Mouse (Mus musculus) spleen, postnatal 4 days (tissue): ENCODE measurements around the gene Dusp27.
A peak's percentile ranks its signal among the peaks of the same experiment; 100 is the strongest.
"Not testable (repeated sequence)": the region's sequence is repeated elsewhere in the genome, so short reads cannot be mapped to it uniquely, and the experiment has no call there.

Experiments used
- DNase-seq, 2 experiments: peaks; one replicate each; pipeline ENCODE4 v3.0.0; 2022; ENCODE audit warnings: low spot score in 2 of 2

Gene Dusp27

DNA sequence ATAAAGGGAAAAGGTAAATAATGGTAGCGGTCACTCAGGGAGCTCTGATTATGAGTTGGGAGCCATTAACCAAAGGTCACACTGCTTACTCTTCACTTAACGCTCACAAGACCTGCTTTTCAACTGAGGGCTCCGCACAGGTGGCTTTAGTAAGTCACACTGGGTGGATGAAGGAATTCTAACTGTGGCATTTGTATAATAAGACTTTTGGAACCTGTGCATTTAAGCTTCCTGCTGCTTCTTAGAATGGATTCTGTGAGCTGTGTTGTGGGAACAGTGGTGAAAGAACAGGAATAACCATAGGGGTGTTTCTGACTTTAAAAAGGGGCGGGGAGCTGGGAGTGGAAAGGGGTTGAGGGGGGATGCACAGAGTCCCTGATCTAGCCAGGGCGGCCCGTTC, 14.6 kb upstream of the Dusp27 start:
- DNase-seq, result no peak

DNA sequence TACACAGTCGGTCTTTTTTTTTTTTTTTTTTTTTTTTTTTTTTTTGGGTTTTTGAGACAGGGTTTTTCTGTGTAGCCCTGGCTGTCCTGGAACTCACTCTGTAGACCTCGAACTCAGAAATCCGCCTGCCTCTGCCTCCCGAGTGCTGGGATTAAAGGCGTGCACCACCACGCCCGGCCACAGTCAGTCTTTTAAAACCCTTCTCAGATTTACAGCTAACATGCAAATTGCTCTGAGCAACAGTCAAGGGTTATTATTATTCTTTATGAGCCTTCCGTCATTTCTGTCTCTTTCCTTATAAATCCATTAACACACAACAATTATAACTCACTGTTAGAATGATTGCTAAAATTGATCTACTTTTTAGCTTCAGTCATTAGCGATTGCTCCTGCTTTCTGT, 14.1 kb upstream of the Dusp27 start:
- DNase-seq, result not testable (repeated sequence)

DNA sequence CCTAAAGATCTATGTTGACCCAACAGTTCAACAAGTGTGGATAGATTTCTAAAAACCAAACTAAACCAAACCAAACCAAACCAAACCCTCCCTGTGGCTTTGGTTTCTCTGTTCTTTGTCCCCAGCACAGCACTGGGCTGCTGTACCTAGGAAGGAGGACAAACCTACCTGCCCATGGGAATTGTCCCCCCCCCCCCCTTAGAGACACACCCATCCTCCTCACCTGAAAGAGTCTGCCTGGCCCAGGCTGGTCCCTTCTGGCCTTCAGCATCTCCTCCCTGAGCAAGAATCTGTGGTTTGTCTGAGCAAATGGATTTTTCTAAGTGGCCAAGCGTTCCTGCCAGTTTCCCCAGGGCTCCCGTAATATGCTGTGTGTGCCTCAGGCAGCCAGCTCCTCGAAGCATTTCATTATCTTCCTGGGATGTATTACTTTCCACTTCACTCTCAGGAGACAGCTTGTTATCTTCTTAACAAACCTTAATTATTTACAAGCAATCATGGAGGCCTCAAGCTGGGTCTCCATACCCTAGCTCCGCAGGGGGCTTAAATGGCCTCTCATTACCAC, 12.0 kb upstream of the Dusp27 start:
- no peak for DNase-seq

DNA sequence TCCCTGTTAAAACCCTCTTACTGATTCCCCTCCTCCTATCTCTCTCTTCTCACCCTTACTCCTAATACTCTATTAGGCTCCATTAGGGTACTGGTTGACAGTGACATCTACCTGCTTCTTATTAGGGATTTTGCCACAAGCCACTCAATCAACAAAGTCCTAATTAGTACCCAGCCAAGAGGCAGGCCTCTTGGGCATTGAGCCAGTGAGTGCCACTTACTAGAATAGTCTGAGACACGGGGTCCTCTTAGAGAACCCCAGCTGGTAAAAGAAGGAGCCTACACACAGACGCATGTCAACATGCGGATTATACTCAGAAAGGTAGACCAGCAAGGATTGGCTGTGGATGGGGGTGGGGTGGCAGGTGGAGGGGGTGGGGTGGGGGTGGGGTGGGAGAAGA, 11.4 kb upstream of the Dusp27 start:
- DNase-seq, result no peak

DNA sequence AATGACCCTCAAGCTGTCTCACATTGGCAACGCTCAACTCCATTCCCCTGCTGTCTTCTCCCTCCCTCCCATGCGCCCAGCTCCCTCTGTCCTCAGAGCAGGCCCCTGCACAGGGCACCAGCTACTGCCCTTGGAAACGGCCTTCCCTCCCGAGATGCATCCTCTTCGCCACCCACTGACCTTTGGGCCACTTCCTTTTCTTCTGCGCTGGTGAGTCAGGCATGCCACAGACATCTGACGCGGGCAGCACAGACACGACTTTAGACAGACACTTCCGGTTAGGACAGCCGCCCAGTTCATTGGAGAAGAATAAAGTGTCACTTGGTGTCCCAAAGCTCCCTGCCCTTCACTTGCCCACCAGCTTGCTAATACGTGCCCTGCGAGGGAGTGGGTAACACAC, 10.4 kb upstream of the Dusp27 start:
- DNase-seq, result peak in 1 of 2 experiments; percentile 22

DNA sequence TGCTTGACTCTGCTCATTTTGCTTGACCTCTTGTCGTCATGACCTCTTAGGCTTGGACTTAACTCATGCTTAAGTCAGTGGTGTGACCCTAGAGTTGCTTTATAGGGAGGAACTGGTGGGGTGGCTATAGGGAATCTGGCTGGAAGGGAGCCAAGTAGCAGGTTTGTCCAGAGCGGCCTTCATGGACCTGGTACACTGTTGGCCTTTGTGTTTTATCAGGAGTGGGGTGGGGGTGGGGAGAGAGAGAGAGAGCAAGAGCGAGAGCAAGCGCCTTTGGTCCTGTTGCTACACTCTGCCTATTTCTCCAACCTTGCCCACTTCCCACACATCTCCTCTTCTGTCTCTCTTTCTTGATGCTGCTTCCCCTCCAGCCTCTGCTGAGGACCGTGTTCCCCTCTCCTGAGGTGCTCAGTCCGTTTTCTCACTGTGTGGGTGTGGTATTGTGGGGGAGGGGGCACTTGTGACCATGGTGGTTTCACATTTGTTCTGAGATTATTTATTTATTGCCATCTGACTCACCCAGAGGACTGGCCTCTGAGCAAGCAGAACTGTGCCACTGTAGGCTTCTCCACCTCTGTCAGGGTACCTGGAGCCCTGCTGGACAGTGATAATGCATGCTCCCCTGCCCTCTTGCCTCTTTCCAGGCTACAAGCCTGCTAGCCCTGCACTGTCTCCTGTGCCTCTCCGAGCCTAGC, 9.7 kb upstream of the Dusp27 start:
- no peak for DNase-seq

DNA sequence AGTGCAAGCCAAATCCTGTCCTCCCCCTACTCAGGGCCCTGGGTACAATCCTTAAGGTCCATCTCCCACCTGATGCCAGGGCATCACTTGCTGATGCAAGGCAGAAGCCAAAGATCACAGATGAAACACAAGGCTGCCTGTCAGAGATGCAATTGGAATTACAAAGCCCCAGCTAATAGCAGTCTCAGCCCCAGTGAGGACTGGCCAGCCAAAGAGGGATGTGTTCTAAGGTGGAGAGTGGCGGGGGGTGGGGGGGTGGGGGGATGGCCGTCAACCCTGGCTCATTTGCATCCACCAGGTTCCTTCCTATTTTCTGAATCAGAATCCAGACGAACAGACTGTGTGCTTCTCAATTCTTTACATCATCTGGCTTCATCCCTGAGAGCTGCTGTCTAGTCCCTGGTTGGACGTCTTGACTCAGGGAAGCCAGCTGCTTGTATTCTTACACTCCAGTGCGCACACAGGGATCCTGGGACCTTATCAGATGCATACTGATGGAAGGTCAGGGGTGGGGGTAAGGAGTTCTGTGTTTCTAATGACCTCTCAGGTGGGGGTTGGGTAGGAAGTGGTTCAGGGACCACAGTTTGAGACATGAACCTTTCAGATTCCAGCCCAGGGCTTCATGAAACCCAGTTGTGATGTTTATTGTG, 7.5 kb upstream of the Dusp27 start:
- no peak for DNase-seq

DNA sequence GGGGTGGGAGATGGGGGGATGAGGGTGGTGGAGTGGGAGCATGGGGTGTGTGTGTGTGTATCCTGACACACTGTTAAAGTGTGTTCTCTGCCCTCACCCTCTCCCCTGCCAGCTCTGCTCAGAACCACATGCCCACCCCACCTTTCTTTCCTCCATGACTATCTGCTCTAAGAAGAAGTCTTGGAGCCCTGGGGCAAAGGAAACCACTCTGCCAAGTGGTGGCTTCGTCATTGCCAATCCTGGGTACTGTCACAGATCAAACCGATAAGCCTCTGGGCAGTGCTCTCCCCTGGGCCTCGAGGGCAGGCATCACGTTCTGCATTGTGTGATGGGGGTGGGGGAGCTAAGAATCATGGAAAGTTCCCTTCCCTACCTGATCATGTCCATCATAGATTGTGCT, 4.6 kb upstream of the Dusp27 start:
- DNase-seq, result no peak

DNA sequence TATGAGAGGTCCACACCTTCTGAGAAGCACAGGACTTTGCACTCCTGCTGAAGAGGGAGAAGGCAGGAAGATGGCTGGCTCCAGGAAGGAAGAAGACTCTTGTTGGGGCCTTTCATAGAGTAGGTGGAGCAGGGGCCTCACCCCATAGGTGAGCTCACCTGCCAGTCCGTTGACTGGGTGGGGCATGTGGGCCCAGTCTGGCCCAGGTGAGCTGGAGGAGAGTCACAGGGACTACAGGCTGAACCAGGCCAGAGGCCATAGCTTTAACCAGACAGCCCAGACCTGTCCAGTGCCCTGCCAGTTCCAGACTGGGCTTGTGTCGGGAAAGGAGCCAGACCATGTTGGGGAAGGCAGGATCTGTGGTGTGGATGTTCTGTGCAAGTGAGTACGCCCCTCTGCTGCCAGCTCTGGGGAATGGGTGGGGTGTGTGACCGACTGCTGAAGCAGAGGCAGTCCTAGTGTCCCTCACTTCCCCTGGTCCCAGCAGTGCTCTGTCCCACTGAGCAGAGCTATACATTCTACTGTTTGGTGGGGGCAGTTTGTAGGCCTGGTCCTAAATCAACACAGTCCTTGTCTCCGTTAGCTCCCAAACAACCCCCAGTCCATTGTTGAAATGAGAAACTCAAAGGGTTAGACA, 2.6 kb upstream of the Dusp27 start, which contains the start of gene Gpa33:
Gene Gpa33 (plus strand): TSS at position 15 of the 637 bp plus-strand sequence.
- no peak for DNase-seq

DNA sequence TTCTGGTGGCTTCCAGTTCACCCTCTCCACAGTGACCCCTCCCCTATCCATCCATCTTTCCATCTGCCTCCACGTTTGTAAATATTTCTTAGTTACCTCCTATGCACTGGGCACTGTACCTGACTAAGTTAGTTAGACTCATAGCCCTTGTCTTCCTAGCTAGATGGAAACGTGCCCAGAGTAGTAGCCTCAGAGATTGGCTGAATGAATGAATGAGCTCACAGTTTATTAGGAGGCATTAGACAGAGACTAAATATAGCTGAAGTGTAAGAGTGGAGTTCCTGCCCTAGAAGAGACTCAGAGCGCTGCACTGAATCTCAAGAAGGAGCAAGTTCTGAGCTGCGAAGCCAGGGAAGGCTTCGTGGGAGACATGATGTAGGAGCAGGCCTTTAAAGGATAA, 829 bp upstream of the Dusp27 start:
- DNase-seq, result no peak

DNA sequence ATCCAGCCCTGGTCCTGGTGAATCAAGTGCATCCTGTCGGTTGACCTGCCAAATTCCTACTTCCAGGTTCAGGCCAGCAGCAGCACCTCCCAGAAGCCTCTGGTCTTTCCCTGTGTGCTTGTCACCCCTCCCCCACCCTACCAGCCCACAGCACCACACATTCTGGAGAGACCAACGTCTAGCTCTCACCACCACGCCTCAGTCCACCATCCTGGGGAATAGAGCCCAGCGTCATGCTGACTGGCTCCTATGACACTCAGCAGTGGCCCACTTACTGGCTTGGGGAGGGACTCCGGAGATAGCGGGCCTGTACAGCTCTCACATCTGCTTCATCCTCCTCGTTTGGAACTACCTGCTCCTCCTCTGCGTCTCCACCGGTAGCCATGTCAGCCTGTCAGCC, 927 bp downstream of the Dusp27 start:
- DNase-seq, result no peak

DNA sequence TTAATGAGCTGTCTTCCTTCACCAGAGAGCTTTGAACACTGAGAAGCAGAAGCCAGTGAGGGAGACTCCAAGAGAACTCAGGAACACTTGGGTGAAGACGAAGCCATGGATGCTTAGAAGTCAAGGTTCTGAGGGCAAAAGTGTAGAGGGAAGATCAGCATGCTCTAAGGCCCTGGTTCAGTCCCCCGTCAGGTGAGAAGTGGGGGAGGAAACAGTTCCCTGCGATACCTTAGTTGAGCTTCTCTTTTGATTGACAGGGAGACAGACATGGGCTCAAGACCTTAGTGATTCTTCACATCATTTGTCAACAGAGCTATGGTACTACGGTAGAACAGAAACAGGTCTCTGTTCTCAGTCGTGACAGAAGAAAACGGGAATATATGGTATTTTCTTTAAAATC, 1.4 kb downstream of the Dusp27 start:
- no peak for DNase-seq

DNA sequence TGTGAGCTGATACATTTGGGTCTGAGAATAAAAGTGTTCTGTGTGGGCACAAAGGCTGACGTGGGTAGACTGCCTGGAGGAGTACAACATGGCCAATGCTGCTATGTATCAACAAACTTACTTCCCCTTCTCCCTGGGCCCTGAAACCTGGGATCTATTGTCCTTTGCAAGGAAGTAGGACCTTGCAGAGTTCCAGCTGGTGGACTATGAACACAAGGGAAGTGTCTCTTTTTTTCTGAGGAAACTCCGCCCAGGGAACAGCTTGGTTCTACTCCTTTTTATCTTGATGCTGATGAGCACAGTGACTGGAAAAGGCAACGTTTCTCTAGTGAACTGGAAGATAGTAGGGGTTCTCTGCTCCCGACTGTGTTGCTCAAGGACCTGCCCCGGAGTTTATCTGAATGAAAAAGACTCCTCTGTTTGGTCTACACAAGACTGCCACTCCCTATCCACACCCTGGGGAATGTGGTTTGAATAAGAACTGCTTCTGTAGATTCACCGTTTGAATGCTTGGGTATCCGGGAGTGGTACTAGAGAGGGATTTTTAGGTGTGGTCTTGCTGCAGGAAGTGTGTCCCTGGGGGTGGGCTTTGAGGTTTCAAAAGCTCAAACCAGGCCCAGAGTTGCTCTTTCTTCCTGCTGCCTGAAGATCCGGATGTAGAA, 2.7 kb downstream of the Dusp27 start:
- no peak for DNase-seq

DNA sequence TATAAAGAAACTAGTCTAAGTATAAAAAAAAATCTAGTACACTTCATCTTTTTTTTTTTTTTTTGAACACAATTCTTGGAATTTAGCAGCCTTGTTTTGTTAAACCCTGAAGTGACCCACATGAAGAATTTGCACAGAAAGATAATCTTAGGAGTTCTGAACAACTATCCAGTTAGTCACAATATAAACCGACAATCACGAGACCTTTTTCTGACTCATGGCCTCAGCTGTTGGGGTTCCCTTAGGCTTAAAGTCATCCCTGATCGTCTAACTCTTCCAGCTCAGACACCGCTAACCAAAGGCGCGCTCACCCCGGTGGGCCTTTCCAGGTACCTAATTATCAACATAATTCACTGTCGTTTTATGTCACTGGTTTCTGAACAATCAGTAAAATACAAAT, 4.0 kb downstream of the Dusp27 start:
- DNase-seq, result no peak

DNA sequence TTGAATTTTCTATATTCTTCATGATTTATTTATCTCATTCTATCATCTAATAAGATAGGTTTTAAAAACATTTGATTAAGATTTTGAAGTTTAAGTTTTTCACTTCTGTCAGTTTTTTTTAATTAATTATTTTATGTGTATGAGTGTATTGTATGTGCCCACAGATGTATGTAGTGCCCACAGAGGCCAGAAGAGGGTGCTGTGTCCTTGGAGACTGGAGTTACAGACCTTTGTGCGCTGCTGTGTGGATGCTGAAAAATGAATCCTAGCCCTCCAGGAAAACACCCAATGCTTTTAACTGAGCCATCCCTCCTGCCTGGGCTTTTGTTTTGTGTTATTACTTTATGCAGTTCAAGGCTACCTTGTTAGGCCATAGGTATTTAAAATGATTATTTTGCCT, 4.7 kb downstream of the Dusp27 start:
- no peak for DNase-seq

DNA sequence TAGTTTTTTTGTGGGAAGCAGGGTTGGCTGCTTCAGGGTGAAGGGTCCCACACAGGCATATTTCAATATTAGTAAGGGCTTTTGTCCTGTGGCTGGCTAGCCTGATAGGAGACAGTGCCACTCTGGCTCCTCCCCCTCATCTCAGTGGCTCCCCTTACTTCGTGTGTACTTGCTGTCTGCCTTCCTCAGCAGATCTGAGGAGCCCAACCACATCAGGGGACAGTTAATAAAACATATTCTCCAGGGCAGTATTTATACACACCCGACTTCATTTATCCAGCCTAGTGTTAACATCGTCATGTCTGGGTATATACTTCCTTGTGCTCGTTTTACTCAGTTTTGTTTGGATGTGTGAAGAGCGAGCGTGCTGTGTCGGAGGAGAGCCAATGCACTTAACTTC, 5.6 kb downstream of the Dusp27 start:
- DNase-seq, result no peak

DNA sequence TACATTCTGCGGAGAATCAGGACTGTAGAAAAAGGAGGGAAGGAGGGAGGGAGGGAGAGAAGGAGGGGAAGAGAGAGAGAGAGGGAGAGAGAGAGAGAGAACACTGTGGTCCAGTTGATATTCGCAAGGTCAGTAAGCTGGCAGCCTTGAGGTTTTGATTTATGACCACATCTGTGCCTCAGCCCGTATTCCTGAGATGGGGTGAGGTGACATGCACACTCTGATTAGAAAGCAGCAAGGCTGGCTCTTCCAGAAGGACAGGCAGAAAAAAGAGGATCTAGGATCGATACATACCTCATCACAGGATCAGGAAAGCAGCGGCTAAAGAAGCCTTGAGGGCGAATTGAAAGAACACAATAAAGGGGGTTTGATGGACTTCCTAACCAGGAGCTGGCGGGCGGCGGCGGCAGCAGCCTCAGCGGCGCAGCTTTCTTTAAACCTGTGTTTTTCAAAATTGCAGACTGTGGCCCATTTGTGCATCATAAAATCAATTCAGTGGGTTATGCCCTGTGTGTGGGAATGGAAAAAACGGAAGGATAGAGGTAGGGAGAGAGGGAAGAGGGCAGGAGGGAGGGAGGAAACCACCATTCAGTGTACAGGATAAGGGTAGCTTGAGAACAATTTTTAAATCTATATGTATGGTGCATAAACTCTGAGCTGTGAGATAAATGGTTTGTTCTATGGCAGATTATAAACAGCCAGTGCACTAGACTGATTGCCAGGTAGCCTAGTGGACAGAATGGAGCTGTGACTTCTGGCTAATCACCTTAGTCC, 9.7 kb downstream of the Dusp27 start:
- no peak for DNase-seq

DNA sequence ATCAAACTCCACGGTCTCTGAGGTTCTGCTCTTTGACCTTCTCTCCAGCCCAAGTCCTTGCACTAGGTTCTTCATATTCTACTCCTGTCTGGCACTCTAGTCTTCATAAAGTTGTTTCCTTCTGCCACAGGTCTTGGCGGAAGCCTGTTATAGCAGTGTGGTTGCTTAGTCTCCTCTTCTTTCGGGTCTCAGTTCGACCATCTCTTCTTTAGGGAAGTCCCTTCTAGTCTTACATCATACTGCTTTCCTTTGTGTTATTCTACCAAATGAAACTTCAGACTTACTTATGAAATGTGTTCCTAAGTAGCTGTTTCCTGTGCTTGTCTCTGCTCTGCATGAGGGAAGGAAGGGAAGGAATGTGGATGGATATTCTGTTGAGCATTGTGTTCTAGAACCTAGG, 12.0 kb downstream of the Dusp27 start:
- no peak for DNase-seq

DNA sequence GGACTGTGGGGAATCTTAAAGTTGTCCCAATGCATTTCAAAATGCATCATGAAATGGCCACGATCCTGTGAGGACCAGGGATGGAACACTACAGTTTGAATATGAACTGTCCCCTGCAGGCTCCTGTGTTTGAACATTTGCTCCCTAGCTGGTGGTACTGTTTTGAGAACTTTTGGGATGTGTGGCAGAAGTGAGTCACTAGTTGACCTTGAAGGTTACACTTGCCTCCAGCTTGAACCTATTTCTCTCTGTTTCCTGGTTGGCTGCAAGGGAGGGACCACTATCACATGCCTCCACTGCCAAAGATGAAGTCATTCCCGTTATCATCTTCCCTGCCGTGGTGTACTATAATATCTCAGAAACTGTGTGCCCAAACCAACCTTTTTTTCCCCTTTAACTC, 12.7 kb downstream of the Dusp27 start:
- no peak for DNase-seq

DNA sequence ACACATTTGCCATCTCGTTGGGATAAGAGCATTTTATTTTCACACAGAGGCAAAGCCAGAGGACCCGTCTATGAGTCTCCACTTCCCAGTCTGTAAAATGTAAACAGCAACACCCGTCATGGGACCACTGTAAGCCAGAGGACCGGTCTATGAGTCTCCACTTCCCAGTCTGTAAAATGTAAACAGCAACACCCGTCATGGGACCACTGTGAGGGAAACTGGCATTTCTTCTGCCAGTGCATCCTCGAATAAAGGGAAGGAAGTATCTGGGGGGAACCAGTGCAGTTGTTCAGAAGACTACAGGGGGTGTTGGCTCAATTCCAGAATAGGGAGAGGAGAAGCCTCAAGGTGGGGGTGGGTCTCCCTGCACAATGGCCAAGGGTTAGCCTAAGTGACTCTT, 22.3 kb downstream of the Dusp27 start:
- no peak for DNase-seq

DNA sequence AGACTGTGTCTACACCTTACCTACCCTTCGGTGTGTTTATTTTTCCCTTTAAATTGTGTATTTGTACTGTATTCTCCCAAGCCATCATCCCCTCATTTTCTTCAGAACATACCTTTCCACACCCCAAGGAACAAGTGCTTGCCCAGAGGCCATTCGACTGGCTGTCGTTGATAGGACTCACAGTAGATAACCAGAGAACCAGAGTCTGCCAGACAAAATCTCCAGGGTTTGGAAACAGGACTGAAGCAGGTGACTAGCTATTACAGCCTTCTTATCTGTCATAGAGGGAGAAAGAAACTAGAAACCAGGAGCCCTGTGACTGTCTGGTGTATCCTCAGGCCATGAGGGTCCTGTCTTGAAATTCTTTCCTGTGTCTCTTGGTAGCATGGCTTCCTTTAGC, 22.9 kb downstream of the Dusp27 start:
- no peak for DNase-seq
